Mouse (Mus musculus): ENCODE results near the gene Cep44. TPM values are rescaled to one million over a fixed set of nuclear protein-coding genes. Genes with fewer than 3 reads are reported as not detected.

Cep44 gene
- polyA plus RNA-seq, 1 experiment from 2014 or later, result 40.7 TPM

Small RNA genes lying within 50 kb of the gene (microRNA-seq; reads per million reads assigned to microRNA genes)
- gene Gm25992, result not detected

Other genes starting within 250 kb of the Cep44 start
- gene Fbxo8, start within 50 bp of the Cep44 start, polyA plus RNA-seq (2015; fragmentation: Nextera tagmentation; extraction: Ambion mirVana), result 37.0 and 42.3 TPM in 2 replicates